Mouse (Mus musculus) left cerebral cortex, postnatal 10 days (tissue): Measurements from ENCODE around the gene Flvcr1. TPM values are rescaled to one million over a fixed set of nuclear protein-coding genes. Genes with fewer than 3 reads are reported as not detected.

ENCODE experiments used
- total RNA-seq, 2 experiments: library from RNA; stranded (reverse); gene quantifications; 2 replicates each; pipeline ENCODE4 v1.2.3; 2021

Flvcr1 gene
- total RNA-seq, 2 experiments from 2014 or later = 18.3 to 18.5 TPM

Other genes with a start within 250 kb of the Flvcr1 start
- 10 to 100 TPM; 68.2 to 72.6 TPM for gene Rps6kc1, start 114.4 kb downstream of the Flvcr1 start, total RNA-seq
- 10 to 100 TPM; 60.9 to 63.8 TPM for gene Angel2, start 101.0 kb downstream of the Flvcr1 start, total RNA-seq
- 10 to 100 TPM in 1 of 2 experiments, 1 to 10 TPM in 1; 9.9 to 11.9 TPM for gene Vash2, start 46.9 kb downstream of the Flvcr1 start, total RNA-seq
- gene Spata45, start 10.5 kb upstream of the Flvcr1 start, total RNA-seq = not detected
- gene Tatdn3, start 36.8 kb upstream of the Flvcr1 start, total RNA-seq = 10 to 100 TPM; 25.1 to 28.6 TPM
- gene Nsl1, start 36.9 kb upstream of the Flvcr1 start, total RNA-seq = 1 to 10 TPM in 1 of 2 experiments, under 1 TPM in 1; 0.64 to 1.4 TPM
- under 1 TPM; 0.47 to 0.60 TPM for gene Batf3, start 71.7 kb upstream of the Flvcr1 start, total RNA-seq
- gene Fam71a, start 138.7 kb upstream of the Flvcr1 start, total RNA-seq = not detected
- under 1 TPM; 0.39 to 0.77 TPM for gene Atf3, start 191.9 kb upstream of the Flvcr1 start, total RNA-seq